Mouse (Mus musculus) midbrain, postnatal 0 days (tissue): ENCODE data around the gene Fbrs. TPM values are rescaled to one million over a fixed set of nuclear protein-coding genes. Genes with fewer than 3 reads are reported as not detected.

ENCODE experiments used
- ATAC-seq: fragments of 200-750 bp; cut with Nextera tagmentation; 2 replicates; pipeline ENCODE4 v1.8.0; 2017; ENCODE audit warnings: moderate number of reproducible peaks, mild to moderate bottlenecking, moderate TSS enrichment, moderate library complexity; ENCODE audit not compliant: low FRiP score
- DNase-seq: peaks from one replicate; pipeline ENCODE4 v3.0.0-alpha.2; 2015; ENCODE audit warnings: low spot score
- H3K27ac ChIP-seq: fragments of 300-500 bp; sonication (generic); 2 replicates; pipeline ENCODE4 v1.5.1; 2014; ENCODE audit warnings: low read depth, mild to moderate bottlenecking, low read length, mixed read lengths
- H3K27me3 ChIP-seq: fragments of 300-500 bp; sonication (generic); 2 replicates; pipeline ENCODE4 v1.6.1; 2014; ENCODE audit warnings: low read length, control low read depth, mixed read lengths; ENCODE audit not compliant: insufficient read depth
- H3K36me3 ChIP-seq: fragments of 300-500 bp; sonication (generic); 2 replicates; pipeline ENCODE4 v1.6.1; 2014; ENCODE audit warnings: low read length, control low read depth, mixed read lengths; ENCODE audit not compliant: insufficient read depth
- H3K4me1 ChIP-seq: fragments of 300-500 bp; sonication (generic); 2 replicates; pipeline ENCODE4 v1.6.1; 2014; ENCODE audit warnings: mild to moderate bottlenecking, control low read depth, antibody characterized with exemption, low read length, mixed read lengths; ENCODE audit not compliant: insufficient read depth
- H3K4me2 ChIP-seq: fragments of 300-500 bp; sonication (generic); 2 replicates; pipeline ENCODE4 v1.6.1; 2014; ENCODE audit warnings: low read depth, mild to moderate bottlenecking, low read length, mixed read lengths; ENCODE audit not compliant: poor library complexity, severe bottlenecking
- H3K4me3 ChIP-seq: fragments of 300-500 bp; sonication (generic); 2 replicates; pipeline ENCODE4 v1.5.1; 2014; ENCODE audit warnings: low read depth, mild to moderate bottlenecking, low read length, moderate library complexity
- H3K9ac ChIP-seq: fragments of 300-500 bp; sonication (generic); replicated peaks from 2 replicates; pipeline ENCODE4 v1.6.1; 2014; ENCODE audit warnings: mild to moderate bottlenecking, low read length, moderate library complexity, mixed read lengths; ENCODE audit not compliant: poor library complexity, severe bottlenecking
- H3K9me3 ChIP-seq: fragments of 300-500 bp; sonication (generic); 2 replicates; pipeline ENCODE4 v1.6.1; 2016; ENCODE audit warnings: low read length, control low read depth
- CTCF ChIP-seq: IDR thresholded peaks from 2 replicates; pipeline ENCODE4 v1.5.1; 2016; ENCODE audit warnings: antibody characterized with exemption, mild to moderate bottlenecking
- WGBS: fragments of 180-500 bp; shearing (Covaris S2); extraction: QIAGEN DNeasy Blood & Tissue Kit; methylation state at CpG from one replicate; pipeline ENCODE4 v1.1.7; 2014; 5-methylcytosine and 5-hydroxymethylcytosine counted together
- polyA plus RNA-seq: library from polyadenylated mRNA; unstranded; fragments of >200 nt; fragmentation: Nextera tagmentation; extraction: Ambion mirVana; gene quantifications from 2 replicates; pipeline ENCODE4 v1.2.1, GENCODE M21; 2015
- total RNA-seq: library from RNA; depleted of rRNA; stranded (reverse); fragments of >200 nt; gene quantifications from 2 replicates; pipeline ENCODE4 v1.2.3, GENCODE M21; 2014

Fbrs gene
- total and polyA plus RNA-seq, 2 experiments from 2014 or later: 11.8 to 41.0 TPM

DNA sequence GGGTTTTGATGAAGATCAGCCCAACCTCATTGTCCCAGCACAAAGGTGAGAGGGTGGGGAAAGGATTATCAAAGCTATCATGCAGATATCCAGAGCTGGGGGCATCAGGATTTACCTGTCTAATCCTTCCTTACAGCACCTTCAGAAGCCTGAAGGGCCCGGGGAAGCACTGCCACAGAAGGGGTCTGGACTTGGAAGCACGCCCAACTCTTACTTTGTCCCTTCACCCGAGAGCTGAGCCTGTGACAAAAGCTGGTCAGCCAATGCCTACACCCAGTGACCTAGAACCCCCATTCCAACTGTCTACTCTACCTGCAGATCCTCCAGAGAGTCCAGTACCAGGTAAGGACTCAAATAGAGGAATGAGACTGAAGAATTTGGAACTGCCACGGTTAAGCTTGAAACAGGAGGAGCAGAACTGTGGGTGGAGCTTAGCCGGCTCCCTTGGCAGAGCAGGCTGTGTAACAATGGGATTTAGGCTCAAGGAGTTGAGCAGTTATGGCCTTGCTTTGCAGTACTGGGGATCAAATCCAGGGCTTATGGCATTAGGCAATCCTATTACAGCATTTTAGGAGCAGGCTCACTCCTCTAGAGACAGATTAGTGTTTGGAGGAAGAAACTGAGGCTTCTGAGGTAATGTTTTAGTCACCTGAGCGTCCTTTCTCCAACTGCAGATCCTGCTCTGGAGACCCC lies 4.5 kb upstream of the Fbrs start:
- Histone ChIP-seq H3K36me3 (peaks cover 30% of the 10 kb centered on the region), H3K27ac (no peak overlapping the region), H3K9ac (no peak overlapping the region), H3K9me3 (no peaks in the 10 kb centered on the region), H3K27me3 (no peaks in the 10 kb centered on the region), H3K4me3 (no peak overlapping the region), H3K4me2 (no peak overlapping the region), H3K4me1 (no peaks in the 10 kb centered on the region)
- DNase-seq: no peak
- 74% methylated on average over 6 of the region's 6 CpGs for WGBS
- no peak for TF ChIP-seq CTCF
- ATAC-seq: no peak

DNA sequence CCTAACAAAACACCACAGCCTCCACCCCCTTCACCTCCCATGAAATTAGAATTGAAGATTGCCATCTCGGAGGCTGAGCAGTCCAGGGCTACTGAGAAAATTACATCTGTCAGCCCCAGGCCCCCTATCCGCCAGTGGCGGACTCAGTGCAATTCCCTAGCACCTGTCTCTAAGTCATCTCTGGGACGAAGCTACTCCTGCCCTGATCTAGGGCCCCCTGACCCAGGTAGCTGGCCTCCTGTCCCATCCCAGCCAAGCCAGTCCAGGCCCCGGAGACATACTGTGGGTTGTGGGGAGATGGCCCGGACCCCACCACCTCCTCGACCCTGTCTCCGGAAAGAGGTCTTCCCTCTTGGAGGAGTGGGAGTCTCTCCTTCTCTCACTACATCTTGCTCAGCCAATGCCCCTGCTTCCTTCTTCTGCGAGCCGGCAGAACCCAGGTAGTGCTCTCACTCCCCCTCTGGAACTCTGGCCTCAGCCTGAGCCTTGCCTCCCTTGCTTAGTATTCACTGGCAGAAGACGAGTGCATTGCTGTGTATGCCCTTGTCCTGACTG lies 3.7 kb upstream of the Fbrs start:
- no peak for TF ChIP-seq CTCF
- Histone ChIP-seq H3K27me3 (no peaks in the 10 kb centered on the region), H3K9me3 (no peaks in the 10 kb centered on the region), H3K9ac (no peak overlapping the region), H3K4me3 (no peak overlapping the region), H3K4me2 (no peak overlapping the region), H3K27ac (no peak overlapping the region), H3K36me3 (peaks cover 34% of the 10 kb centered on the region), H3K4me1 (peaks cover 5% of the 10 kb centered on the region; the same call in 1 of the 2 replicates)
- WGBS: 94% methylated on average over 11 of the region's 11 CpGs
- no peak for ATAC-seq
- DNase-seq: no peak

DNA sequence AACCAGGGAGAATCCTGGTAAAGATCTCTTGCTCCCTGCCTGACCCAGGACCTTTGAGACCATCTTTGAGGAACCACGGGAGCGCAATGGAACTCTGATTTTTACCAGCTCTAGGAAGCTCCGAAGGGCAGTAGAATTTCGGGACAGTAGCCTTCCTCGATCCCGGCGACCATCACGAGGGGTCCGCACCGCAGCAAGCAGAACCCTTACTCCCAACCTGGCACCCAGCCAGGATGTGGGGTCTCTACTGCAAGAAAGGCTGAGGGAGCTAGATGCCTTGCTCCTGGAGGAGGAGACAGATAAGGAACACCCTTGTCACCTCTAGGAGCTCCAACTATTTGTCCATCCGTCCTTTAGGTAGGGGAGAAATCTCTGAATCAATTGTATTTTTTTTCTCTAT lies 2.7 kb upstream of the Fbrs start:
- no peaks in the 10 kb centered on the region for H3K9me3 ChIP-seq
- ATAC-seq: no peak
- H3K4me2 ChIP-seq: no peak overlapping the region
- H3K36me3 ChIP-seq: peaks cover 34% of the 10 kb centered on the region
- 95% methylated on average over 11 of the region's 11 CpGs for WGBS
- no peak for TF ChIP-seq CTCF
- DNase-seq: no peak
- H3K9ac ChIP-seq: no peak overlapping the region
- H3K4me1 ChIP-seq: peaks cover 9% of the 10 kb centered on the region; the same call in 1 of the 2 replicates
- H3K27me3 ChIP-seq: no peaks in the 10 kb centered on the region
- H3K27ac ChIP-seq: no peak overlapping the region
- no peak overlapping the region for H3K4me3 ChIP-seq

DNA sequence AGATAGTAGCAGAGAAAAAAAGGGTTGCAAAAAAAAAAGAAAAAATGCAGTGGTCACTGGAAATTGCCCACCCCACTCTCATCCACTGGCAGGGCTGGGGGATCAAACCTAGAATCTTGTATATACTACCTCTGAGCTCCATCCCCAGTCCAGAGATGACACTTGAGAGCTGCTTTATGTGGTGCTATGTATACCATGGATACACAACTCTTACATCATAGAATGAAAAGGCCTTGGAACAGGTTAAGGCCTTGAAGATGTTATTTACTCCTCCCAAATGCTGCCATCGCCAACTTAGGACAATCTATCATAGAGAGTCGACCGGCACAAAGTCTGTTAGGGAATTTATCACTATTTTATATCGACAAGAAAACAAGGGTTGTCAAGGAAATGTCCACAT lies 2.1 kb upstream of the Fbrs start:
- no peak overlapping the region; the same call in 1 of the 2 replicates for H3K4me2 ChIP-seq
- H3K9me3 ChIP-seq: no peaks in the 10 kb centered on the region
- no peaks in the 10 kb centered on the region for H3K27me3 ChIP-seq
- peaks cover 34% of the 10 kb centered on the region for H3K36me3 ChIP-seq
- ATAC-seq: no peak
- no peak for DNase-seq
- no peak overlapping the region for H3K4me3 ChIP-seq
- H3K27ac ChIP-seq: no peak overlapping the region
- 84% methylated on average over 4 of the region's 4 CpGs for WGBS
- H3K4me1 ChIP-seq: peaks cover 9% of the 10 kb centered on the region; the same call in 1 of the 2 replicates
- no peak for TF ChIP-seq CTCF
- H3K9ac ChIP-seq: no peak overlapping the region

DNA sequence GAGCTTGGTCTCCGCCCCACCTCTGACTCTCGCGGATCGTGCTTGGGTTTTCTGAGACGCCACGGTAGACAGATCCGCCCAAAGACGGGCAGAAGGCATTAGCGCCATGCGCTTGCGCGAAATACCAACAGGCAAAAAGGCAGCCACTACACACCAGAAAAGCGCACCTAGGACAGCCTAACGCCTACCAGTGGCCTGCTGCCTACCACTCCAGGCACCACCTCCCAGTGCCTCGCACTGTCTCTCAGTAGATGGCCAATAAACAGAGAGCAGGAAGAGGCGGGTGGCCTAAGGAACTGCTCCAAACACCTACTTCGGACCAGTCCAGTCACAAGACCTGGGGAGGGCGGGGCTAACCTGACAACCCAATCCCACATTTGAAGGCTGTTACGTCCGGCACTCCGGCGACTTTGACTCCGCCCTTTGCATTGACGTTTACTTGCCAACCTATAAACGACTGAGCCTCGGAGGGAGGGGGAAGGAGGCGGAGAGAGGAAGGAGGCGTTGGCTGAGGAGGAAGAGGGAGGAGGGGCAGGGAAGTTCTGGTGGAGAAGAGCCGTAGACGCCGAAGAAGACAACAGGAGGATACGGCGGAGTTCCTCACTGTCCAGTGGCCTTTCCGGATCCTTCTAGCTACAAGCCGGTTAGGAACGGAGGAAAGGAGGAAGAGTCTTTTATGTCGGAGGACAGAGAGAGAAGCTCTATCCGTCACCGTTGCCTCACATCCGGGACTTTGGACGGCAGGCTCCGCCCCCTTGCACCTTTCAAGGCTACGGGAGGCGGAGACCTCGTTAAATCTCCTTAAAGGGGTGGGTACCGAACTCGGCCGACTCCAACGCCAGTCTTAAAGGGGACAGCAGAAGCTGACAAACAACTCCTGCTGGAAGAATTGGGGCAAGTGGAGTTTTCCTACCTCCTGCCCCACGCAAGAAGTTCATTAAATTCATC lies 1.0 kb upstream of the Fbrs start:
- Histone ChIP-seq H3K4me2 (peak overlapping the region; percentile 98), H3K27me3 (no peaks in the 10 kb centered on the region), H3K4me1 (peaks cover 9% of the 10 kb centered on the region; the same call in 1 of the 2 replicates), H3K9ac (peak overlapping the region; percentile 98), H3K27ac (peak overlapping the region; percentile 84), H3K36me3 (peaks cover 41% of the 10 kb centered on the region), H3K9me3 (no peaks in the 10 kb centered on the region), H3K4me3 (peak overlapping the region; percentile 86)
- TF ChIP-seq CTCF: peak; percentile 53
- under 1% methylated on average over 50 of the region's 50 CpGs for WGBS
- ATAC-seq (peak; percentile 93), DNase-seq (peak; percentile 100)
